Mouse (Mus musculus) hindbrain, postnatal 0 days (tissue): ENCODE measurements around the gene Ffar4. TPM values are rescaled to one million over a fixed set of nuclear protein-coding genes. Genes with fewer than 3 reads are reported as not detected.

Experiments used
- ATAC-seq: fragments of 200-750 bp; cut with Nextera tagmentation; 2 replicates; pipeline ENCODE4 v1.8.0; 2017; ENCODE audit warnings: mild to moderate bottlenecking, moderate TSS enrichment, moderate library complexity
- DNase-seq: peaks from one replicate; pipeline ENCODE4 v3.0.0-alpha.2; 2015; ENCODE audit warnings: low spot score
- H3K27ac ChIP-seq: fragments of 300-500 bp; sonication (generic); 2 replicates; pipeline ENCODE4 v1.5.1; 2014; ENCODE audit warnings: mild to moderate bottlenecking
- H3K27me3 ChIP-seq: fragments of 300-500 bp; sonication (generic); 2 replicates; pipeline ENCODE4 v1.6.1; 2014; ENCODE audit warnings: low read length, mixed read lengths; ENCODE audit not compliant: insufficient read depth
- H3K36me3 ChIP-seq: fragments of 300-500 bp; sonication (generic); 2 replicates; pipeline ENCODE4 v1.6.1; 2014; ENCODE audit warnings: low read length, mixed read lengths; ENCODE audit not compliant: insufficient read depth
- H3K4me1 ChIP-seq: fragments of 300-500 bp; sonication (generic); 2 replicates; pipeline ENCODE4 v1.6.1; 2014; ENCODE audit warnings: antibody characterized with exemption, low read length, mixed read lengths; ENCODE audit not compliant: insufficient read depth
- H3K4me2 ChIP-seq: fragments of 300-500 bp; sonication (generic); 2 replicates; pipeline ENCODE4 v1.6.1; 2014; ENCODE audit warnings: low read depth, mild to moderate bottlenecking, low read length, moderate library complexity, mixed read lengths
- H3K4me3 ChIP-seq: fragments of 300-500 bp; sonication (generic); 2 replicates; pipeline ENCODE4 v1.5.1; 2014; ENCODE audit warnings: low read length
- H3K9ac ChIP-seq: fragments of 300-500 bp; sonication (generic); replicated peaks from 2 replicates; pipeline ENCODE4 v1.6.1; 2014; ENCODE audit warnings: mild to moderate bottlenecking, low read length, moderate library complexity, mixed read lengths
- H3K9me3 ChIP-seq: fragments of 300-500 bp; sonication (generic); 2 replicates; pipeline ENCODE4 v1.6.1; 2016; ENCODE audit warnings: low read length, mixed read lengths
- CTCF ChIP-seq: IDR thresholded peaks from 2 replicates; pipeline ENCODE4 v1.5.1; 2016; ENCODE audit warnings: antibody characterized with exemption, control low read depth, low read depth
- WGBS: fragments of 180-500 bp; shearing (Covaris S2); extraction: QIAGEN DNeasy Blood & Tissue Kit; methylation state at CpG from one replicate; pipeline ENCODE4 v1.1.7; 2014; 5-methylcytosine and 5-hydroxymethylcytosine counted together
- polyA plus RNA-seq: library from polyadenylated mRNA; unstranded; fragments of >200 nt; fragmentation: Nextera tagmentation; extraction: Ambion mirVana; gene quantifications from 2 replicates; pipeline ENCODE4 v1.2.1, GENCODE M21; 2015
- total RNA-seq: library from RNA; depleted of rRNA; stranded (reverse); fragments of >200 nt; gene quantifications from 2 replicates; pipeline ENCODE4 v1.2.3, GENCODE M21; 2014

The Ffar4 gene
- total and polyA plus RNA-seq, 2 experiments from 2014 or later, result 0.24 TPM; not detected in 1

DNA sequence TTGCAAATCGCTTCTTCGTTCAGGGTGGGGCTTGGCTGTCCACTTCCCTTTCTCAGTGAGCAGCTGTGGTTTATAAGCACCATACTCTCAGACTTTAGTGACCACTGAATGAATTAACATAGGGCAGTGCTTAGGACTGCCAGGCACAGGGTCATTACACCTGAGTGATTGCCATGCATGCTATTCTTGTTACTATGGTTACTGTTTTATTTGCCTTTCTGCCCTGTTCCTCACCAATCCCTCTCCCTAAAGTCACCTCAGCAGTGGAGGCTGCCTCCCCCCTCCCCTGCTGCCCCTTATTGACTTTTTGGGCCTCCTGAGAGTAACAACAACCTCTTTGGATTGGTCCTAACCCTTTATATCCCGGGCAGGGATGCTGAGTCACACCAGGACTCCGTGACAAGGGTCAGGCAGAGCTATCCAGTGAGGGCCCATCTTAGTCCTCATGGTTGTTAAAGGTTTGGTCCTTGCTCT is 5.3 kb upstream of the Ffar4 start:
- peaks cover 9% of the 10 kb centered on the region for H3K27me3 ChIP-seq
- H3K9ac ChIP-seq, result no peak overlapping the region
- TF ChIP-seq CTCF, result no peak
- no peak overlapping the region for H3K4me2 ChIP-seq
- no peak overlapping the region for H3K4me3 ChIP-seq
- DNase-seq (no peak), ATAC-seq (0 out of 2 replicates have a peak, but pooled peaks have one; percentile 35)
- H3K36me3 ChIP-seq, result no peaks in the 10 kb centered on the region
- H3K27ac ChIP-seq, result no peak overlapping the region
- H3K4me1 ChIP-seq, result no peaks in the 10 kb centered on the region
- WGBS, result 56% methylated on average over 4 of the region's 4 CpGs
- H3K9me3 ChIP-seq, result no peaks in the 10 kb centered on the region

GRCm38 (mm10) chr19:38096231-38096630 is 640 bp upstream of the Ffar4 start:
- WGBS, result 16% methylated on average over 4 of the region's 4 CpGs
- TF ChIP-seq CTCF, result no peak
- DNase-seq (no peak), ATAC-seq (no peak)
- no peaks in the 10 kb centered on the region; the same call in 1 of the 2 replicates for H3K4me1 ChIP-seq
- H3K4me3 ChIP-seq, result no peak overlapping the region
- H3K4me2 ChIP-seq, result no peak overlapping the region
- no peaks in the 10 kb centered on the region for H3K9me3 ChIP-seq
- no peaks in the 10 kb centered on the region for H3K36me3 ChIP-seq
- H3K27ac ChIP-seq, result no peak overlapping the region
- no peak overlapping the region for H3K9ac ChIP-seq
- H3K27me3 ChIP-seq, result peaks cover 30% of the 10 kb centered on the region

DNA sequence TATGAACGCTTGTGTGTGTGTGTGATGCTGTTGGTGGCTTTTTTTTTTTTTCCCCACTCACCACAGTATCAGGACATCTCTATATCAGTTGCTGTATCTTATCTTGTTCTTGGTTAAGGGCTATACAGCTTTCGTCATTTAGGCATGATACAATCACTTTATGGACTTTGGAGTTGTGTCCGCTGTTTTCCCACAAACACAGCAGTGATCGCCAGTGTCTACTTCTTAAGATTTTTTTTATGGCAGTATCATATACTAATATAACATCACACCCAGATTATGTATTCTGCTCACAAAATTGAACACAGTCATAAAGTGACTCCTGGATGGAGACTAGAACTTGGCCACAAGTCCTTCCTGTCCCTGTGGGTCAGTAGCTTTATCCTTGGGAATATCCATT is 11.0 kb downstream of the Ffar4 start:
- H3K4me3 ChIP-seq, result no peak overlapping the region
- H3K4me2 ChIP-seq, result no peak overlapping the region
- no peak for TF ChIP-seq CTCF
- no peak for ATAC-seq
- H3K36me3 ChIP-seq, result no peaks in the 10 kb centered on the region
- H3K27me3 ChIP-seq, result no peaks in the 10 kb centered on the region
- no peak for DNase-seq
- no peak overlapping the region for H3K27ac ChIP-seq
- H3K4me1 ChIP-seq, result no peaks in the 10 kb centered on the region
- WGBS, result 90% methylated on average over 4 of the region's 4 CpGs
- no peak overlapping the region for H3K9ac ChIP-seq
- H3K9me3 ChIP-seq, result no peaks in the 10 kb centered on the region

- 90% methylated on average over 15 of the region's 15 CpGs for WGBS
- DNase-seq (no peak), ATAC-seq (no peak)
- no peak overlapping the region for H3K9ac ChIP-seq
- no peak overlapping the region for H3K4me2 ChIP-seq
- H3K4me3 ChIP-seq, result no peak overlapping the region
- H3K9me3 ChIP-seq, result no peaks in the 10 kb centered on the region
- H3K4me1 ChIP-seq, result no peaks in the 10 kb centered on the region
- no peak overlapping the region for H3K27ac ChIP-seq
- H3K36me3 ChIP-seq, result no peaks in the 10 kb centered on the region
- H3K27me3 ChIP-seq, result no peaks in the 10 kb centered on the region
- TF ChIP-seq CTCF, result no peak
Measured at GRCm38 (mm10) chr19:38109506-38110242, 12.8 kb downstream of the Ffar4 start.

GRCm38 (mm10) chr19:38111056-38111455 is 14.2 kb downstream of the Ffar4 start:
- H3K4me2 ChIP-seq, result no peak overlapping the region
- H3K27ac ChIP-seq, result no peak overlapping the region
- ATAC-seq (no peak), DNase-seq (no peak)
- H3K9ac ChIP-seq, result no peak overlapping the region
- TF ChIP-seq CTCF, result no peak
- WGBS, result 83% methylated on average over 8 of the region's 8 CpGs
- no peaks in the 10 kb centered on the region for H3K9me3 ChIP-seq
- no peaks in the 10 kb centered on the region for H3K4me1 ChIP-seq
- no peak overlapping the region for H3K4me3 ChIP-seq
- no peaks in the 10 kb centered on the region for H3K36me3 ChIP-seq
- no peaks in the 10 kb centered on the region for H3K27me3 ChIP-seq

- no peak for DNase-seq
Measured at GRCm38 (mm10) chr19:38112575-38112974, 15.7 kb downstream of the Ffar4 start.

DNA sequence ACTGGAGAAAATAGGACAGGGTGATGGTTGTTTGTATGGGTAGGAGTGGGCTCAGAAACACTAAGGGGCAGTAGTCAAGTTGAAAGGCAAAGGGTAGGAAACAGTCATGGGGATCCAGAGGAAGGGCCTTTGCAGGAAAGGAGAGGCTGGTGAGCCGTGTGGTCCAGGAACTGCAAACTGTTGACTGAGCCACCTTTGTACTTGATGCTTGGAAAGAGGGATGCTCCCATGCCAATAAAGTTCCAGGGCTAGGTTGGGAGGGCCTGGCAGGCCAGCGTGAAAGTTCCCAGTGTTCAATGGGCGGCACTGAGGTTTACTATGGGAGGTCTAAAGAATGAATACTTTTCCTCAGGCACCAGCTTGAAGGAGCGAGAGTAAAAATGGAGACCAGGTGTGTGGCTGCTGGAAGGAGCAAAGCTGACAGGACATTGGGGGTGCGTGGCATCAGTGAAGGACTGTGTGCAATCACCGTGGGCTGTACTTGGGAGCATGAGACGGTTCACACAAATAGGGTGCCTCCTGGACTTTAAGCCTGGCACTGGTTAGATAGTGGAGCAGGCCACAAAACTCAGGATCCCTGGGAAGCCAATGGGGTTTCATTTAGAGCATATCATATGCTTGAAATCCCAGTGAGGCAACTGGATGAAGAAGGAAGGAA is 18.1 kb downstream of the Ffar4 start:
- H3K4me3 ChIP-seq, result no peak overlapping the region
- WGBS, result 91% methylated on average over 7 of the region's 7 CpGs
- ATAC-seq (no peak), DNase-seq (no peak)
- H3K9me3 ChIP-seq, result no peaks in the 10 kb centered on the region
- H3K4me2 ChIP-seq, result no peak overlapping the region
- no peak overlapping the region for H3K9ac ChIP-seq
- H3K27me3 ChIP-seq, result no peaks in the 10 kb centered on the region
- H3K27ac ChIP-seq, result no peak overlapping the region
- H3K4me1 ChIP-seq, result no peaks in the 10 kb centered on the region
- no peaks in the 10 kb centered on the region for H3K36me3 ChIP-seq
- TF ChIP-seq CTCF, result no peak

More at GRCm38 (mm10) chr19:38112575-38112974, 15.7 kb downstream of the Ffar4 start:
- H3K9ac ChIP-seq, result no peak overlapping the region
- H3K27ac ChIP-seq, result no peak overlapping the region
- TF ChIP-seq CTCF, result no peak
- no peaks in the 10 kb centered on the region for H3K9me3 ChIP-seq
- H3K4me2 ChIP-seq, result no peak overlapping the region
- H3K4me1 ChIP-seq, result no peaks in the 10 kb centered on the region
- no peaks in the 10 kb centered on the region for H3K27me3 ChIP-seq
- H3K4me3 ChIP-seq, result no peak overlapping the region
- 51% methylated on average over 4 of the region's 4 CpGs for WGBS
- H3K36me3 ChIP-seq, result no peaks in the 10 kb centered on the region
- no peak for ATAC-seq
